Mouse (Mus musculus): ENCODE measurements around the gene Pfn4. TPM values are rescaled to one million over a fixed set of nuclear protein-coding genes. Genes with fewer than 3 reads are reported as not detected.

Gene Pfn4
- not detected for polyA plus RNA-seq (2014; fragmentation: Illumina TruSeq; extraction: RNeasy Lipid Tissue Mini Kit (QIAGEN cat#74804); ENCODE audit: low replicate concordance)

GRCm38 (mm10) chr12:4768492-4769332 lies at the start of gene Pfn4, which contains the start of gene Fam228b:
Gene Pfn4, plus strand, starts transcription at chr12:4769022.
Gene Fam228b, minus strand, starts transcription at chr12:4769267.

GRCm38 (mm10) chr12:4738031-4738576 lies 30.7 kb upstream of the Pfn4 start, which contains the start of gene Fam228a:
Gene Fam228a, minus strand, starts transcription at chr12:4738430.

GRCm38 (mm10) chr12:4817361-4818101 lies 48.7 kb downstream of the Pfn4 start, which contains the start of gene Sf3b6:
Gene Sf3b6, plus strand, starts transcription at chr12:4817544.

Other genes starting within 250 kb of the Pfn4 start
- gene Itsn2, start 176.4 kb upstream of the Pfn4 start, polyA plus RNA-seq (2014; fragmentation: Illumina TruSeq; extraction: RNeasy Lipid Tissue Mini Kit (QIAGEN cat#74804); ENCODE audit: low replicate concordance): 85.5 TPM
- not detected for gene Gm3625, start 176.1 kb upstream of the Pfn4 start, polyA plus RNA-seq (2014; fragmentation: Illumina TruSeq; extraction: RNeasy Lipid Tissue Mini Kit (QIAGEN cat#74804); ENCODE audit: low replicate concordance)
- gene Fam228a, start 30.6 kb upstream of the Pfn4 start, polyA plus RNA-seq (2014; fragmentation: Illumina TruSeq; extraction: RNeasy Lipid Tissue Mini Kit (QIAGEN cat#74804); ENCODE audit: low replicate concordance): not detected
- gene Fam228b, start 245 bp downstream of the Pfn4 start, polyA plus RNA-seq (2014; fragmentation: Illumina TruSeq; extraction: RNeasy Lipid Tissue Mini Kit (QIAGEN cat#74804); ENCODE audit: low replicate concordance): 2.3 TPM
- gene Sf3b6, start 48.5 kb downstream of the Pfn4 start, polyA plus RNA-seq (2014; fragmentation: Illumina TruSeq; extraction: RNeasy Lipid Tissue Mini Kit (QIAGEN cat#74804); ENCODE audit: low replicate concordance): 332 TPM
- 0.78 TPM for gene Fkbp1b, start 72.6 kb downstream of the Pfn4 start, polyA plus RNA-seq (2014; fragmentation: Illumina TruSeq; extraction: RNeasy Lipid Tissue Mini Kit (QIAGEN cat#74804); ENCODE audit: low replicate concordance)
- 2.9 TPM for gene Wdcp, start 74.3 kb downstream of the Pfn4 start, polyA plus RNA-seq (2014; fragmentation: Illumina TruSeq; extraction: RNeasy Lipid Tissue Mini Kit (QIAGEN cat#74804); ENCODE audit: low replicate concordance)
- gene Mfsd2b, start 105.3 kb downstream of the Pfn4 start, polyA plus RNA-seq (2014; fragmentation: Illumina TruSeq; extraction: RNeasy Lipid Tissue Mini Kit (QIAGEN cat#74804); ENCODE audit: low replicate concordance): 1.6 TPM
- 378 TPM for gene Ubxn2a, start 138.7 kb downstream of the Pfn4 start, polyA plus RNA-seq (2014; fragmentation: Illumina TruSeq; extraction: RNeasy Lipid Tissue Mini Kit (QIAGEN cat#74804); ENCODE audit: low replicate concordance)
- gene Atad2b, start 148.3 kb downstream of the Pfn4 start, polyA plus RNA-seq (2014; fragmentation: Illumina TruSeq; extraction: RNeasy Lipid Tissue Mini Kit (QIAGEN cat#74804); ENCODE audit: low replicate concordance): 31.7 TPM